Mouse (Mus musculus) intestine, embryonic 16.5 days (tissue): ENCODE data around the gene Gm18596. TPM values are rescaled to one million over a fixed set of nuclear protein-coding genes. Genes with fewer than 3 reads are reported as not detected.
"Not testable (repeated sequence)": the region's sequence is repeated elsewhere in the genome, so short reads cannot be mapped to it uniquely, and the experiment has no call there.

ENCODE experiments used
- ATAC-seq: fragments of 200-750 bp; cut with Nextera tagmentation; 2 replicates; pipeline ENCODE4 v1.8.0; 2017; ENCODE audit warnings: moderate TSS enrichment, moderate library complexity
- H3K27ac ChIP-seq: fragments of 300-500 bp; sonication (generic); 2 replicates; pipeline ENCODE4 v1.5.1; 2014; ENCODE audit warnings: mild to moderate bottlenecking, low read length
- H3K27me3 ChIP-seq: fragments of 300-500 bp; sonication (generic); replicated peaks from 2 replicates; pipeline ENCODE4 v1.6.1; 2014; ENCODE audit warnings: low read length, control low read depth, mixed read lengths; ENCODE audit not compliant: control insufficient read depth, insufficient read depth
- H3K36me3 ChIP-seq: fragments of 300-500 bp; sonication (generic); 2 replicates; pipeline ENCODE4 v1.6.1; 2014; ENCODE audit warnings: low read length, control low read depth; ENCODE audit not compliant: control insufficient read depth, insufficient read depth
- H3K4me1 ChIP-seq: fragments of 300-500 bp; sonication (generic); 2 replicates; pipeline ENCODE4 v1.6.1; 2014; ENCODE audit warnings: low read length, control low read depth, mixed read lengths; ENCODE audit not compliant: control insufficient read depth, insufficient read depth
- H3K4me2 ChIP-seq: fragments of 300-500 bp; sonication (generic); 2 replicates; pipeline ENCODE4 v1.6.1; 2014; ENCODE audit warnings: low read depth, low read length, control low read depth
- H3K4me3 ChIP-seq: fragments of 300-500 bp; sonication (generic); 2 replicates; pipeline ENCODE4 v1.5.1; 2014; ENCODE audit warnings: mild to moderate bottlenecking, low read length
- H3K9ac ChIP-seq: fragments of 300-500 bp; sonication (generic); 2 replicates; pipeline ENCODE4 v1.6.1; 2014; ENCODE audit warnings: low read depth, low read length
- H3K9me3 ChIP-seq: fragments of 300-500 bp; sonication (generic); 2 replicates; pipeline ENCODE4 v1.6.1; 2016; ENCODE audit warnings: low read length, control low read depth; ENCODE audit not compliant: control insufficient read depth
- whole genome bisulfite sequencing: fragments of 180-500 bp; shearing (Covaris S2); extraction: QIAGEN DNeasy Blood & Tissue Kit; methylation state at CpG from one replicate; pipeline ENCODE4 v1.1.7; 2014; 5-methylcytosine and 5-hydroxymethylcytosine counted together
- polyA plus RNA-seq: library from polyadenylated mRNA; unstranded; fragments of >200 nt; fragmentation: Nextera tagmentation; extraction: Ambion mirVana; gene quantifications from 2 replicates; pipeline ENCODE4 v1.2.1, GENCODE M21; 2015

Gene Gm18596
- not detected in 2 replicates for polyA plus RNA-seq

DNA sequence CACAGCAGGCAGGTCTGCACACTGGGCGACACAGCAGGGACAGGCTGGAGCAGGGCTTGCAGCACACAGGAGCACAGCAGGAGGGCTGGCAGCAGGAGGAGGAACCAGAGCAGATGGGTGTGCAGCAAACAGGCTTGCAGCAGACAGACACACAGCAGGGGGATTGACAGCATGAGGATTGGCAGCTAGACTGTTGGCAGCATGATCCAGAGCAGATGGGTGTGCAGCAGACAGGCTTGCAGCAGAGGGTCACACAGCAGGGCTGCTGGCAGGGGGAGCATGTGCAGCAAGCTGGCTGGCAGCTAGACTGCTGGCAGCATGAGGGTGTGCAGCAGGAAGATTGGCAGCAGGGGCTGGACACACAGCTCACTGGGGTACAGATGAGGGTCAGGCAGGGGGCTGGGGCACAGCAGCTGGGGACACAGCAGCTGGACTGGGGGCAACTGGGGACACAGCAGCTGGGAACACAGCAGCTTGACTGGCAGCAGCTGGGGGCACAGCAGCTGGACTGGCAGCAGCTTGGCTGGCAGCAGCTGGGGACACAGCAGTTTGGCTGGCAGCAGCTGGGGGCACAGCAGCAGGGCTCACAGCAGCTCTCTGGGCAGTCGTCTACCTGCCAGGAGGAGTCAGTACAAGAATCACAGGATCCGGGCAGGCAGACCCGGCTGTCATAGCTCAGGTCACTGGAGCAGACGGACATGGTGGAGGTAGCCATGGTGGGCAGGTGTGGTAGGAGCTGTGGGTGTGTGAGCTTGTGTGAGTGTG is at the start of gene Gm18596:
Gene Gm18596 (minus strand): TSS at position 715 of the 765 bp plus-strand sequence.
- H3K27me3 ChIP-seq, H3K9ac ChIP-seq, H3K27ac ChIP-seq, ATAC-seq, H3K4me1 ChIP-seq, H3K4me2 ChIP-seq, H3K9me3 ChIP-seq, H3K4me3 ChIP-seq, H3K36me3 ChIP-seq: not testable (repeated sequence)
- 60% methylated on average over 4 of the region's 5 CpGs for WGBS

DNA sequence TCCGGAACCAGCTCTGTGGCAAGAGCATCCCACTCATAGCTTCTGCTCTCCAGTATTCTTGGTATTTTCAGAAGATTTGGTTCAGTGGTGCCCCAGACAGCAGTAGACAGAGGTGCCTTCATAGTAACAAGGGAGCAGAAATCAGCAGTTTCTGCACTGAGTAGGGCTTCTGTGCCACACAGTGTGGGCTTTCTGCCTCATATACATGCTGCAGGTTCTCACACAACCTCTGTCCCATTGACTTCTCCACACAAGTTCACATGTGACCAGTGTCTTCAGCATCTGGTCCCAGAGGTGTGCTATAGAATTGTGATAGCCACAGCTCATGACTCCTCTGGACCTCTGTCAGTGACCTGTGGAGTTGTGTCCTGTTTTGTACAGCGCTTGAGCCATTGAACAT is 46.2 kb upstream of the Gm18596 start:
- no peaks in the 10 kb centered on the region for H3K27me3 ChIP-seq
- 74% methylated on average over 2 of the region's 2 CpGs for WGBS
- no peak for ATAC-seq

DNA sequence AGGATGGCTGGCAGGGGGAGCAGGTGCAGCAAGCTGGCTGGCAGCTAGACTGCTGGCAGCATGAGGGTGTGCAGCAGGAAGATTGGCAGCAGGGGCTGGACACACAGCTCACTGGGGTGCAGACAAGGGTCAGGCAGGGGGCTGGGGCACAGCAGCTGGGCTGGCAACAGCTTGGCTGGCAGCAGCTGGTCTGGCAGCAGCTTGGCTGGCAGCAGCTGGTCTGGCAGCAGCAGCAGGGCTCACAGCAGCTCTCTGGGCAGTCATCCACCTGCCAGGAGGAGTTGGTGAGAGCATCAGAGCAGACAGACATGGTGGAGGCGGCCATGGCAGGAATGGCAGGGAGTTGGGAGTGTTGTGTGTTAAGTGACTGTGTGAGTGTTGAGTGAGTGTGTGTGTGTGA is 45.4 kb upstream of the Gm18596 start, which contains the start of gene Gm7137:
Gene Gm7137 (minus strand): TSS at position 325 of the 400 bp plus-strand sequence.
- H3K9ac ChIP-seq, ATAC-seq, H3K9me3 ChIP-seq, H3K4me2 ChIP-seq, H3K4me1 ChIP-seq, H3K27me3 ChIP-seq, H3K4me3 ChIP-seq, H3K36me3 ChIP-seq, H3K27ac ChIP-seq: not testable (repeated sequence)
- WGBS: 78% methylated on average over 1 of the region's 1 CpGs

More for the DNA sequence above, 46.2 kb upstream of the Gm18596 start:
- H3K4me3 ChIP-seq: no peak overlapping the region
- H3K9me3 ChIP-seq: no peaks in the 10 kb centered on the region
- H3K4me1 ChIP-seq: no peaks in the 10 kb centered on the region
- H3K27ac ChIP-seq: no peak overlapping the region
- H3K9ac ChIP-seq: no peak overlapping the region
- H3K4me2 ChIP-seq: no peak overlapping the region
- H3K36me3 ChIP-seq: no peaks in the 10 kb centered on the region

DNA sequence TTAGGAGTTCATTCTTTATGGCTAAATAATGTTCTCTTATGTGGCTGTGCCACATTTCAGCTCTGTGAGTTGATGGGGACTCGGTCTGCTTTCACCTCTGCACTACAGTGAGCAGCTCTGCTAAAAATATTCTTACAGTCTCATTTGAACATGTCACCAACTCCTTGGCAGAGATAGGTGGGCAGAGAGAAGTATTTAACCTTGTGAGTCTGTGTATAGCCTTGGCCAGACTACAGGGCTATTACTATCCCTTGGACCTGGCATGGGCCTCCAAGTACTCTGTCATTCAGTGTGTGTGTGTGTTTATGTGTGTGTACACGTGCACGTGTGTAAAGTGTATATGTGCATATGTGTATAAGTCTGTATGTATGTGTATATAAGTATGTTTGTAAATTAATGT is 41.0 kb upstream of the Gm18596 start:
- H3K27me3 ChIP-seq, H3K36me3 ChIP-seq, H3K4me2 ChIP-seq, H3K9ac ChIP-seq, ATAC-seq, H3K27ac ChIP-seq, H3K4me1 ChIP-seq, H3K9me3 ChIP-seq, H3K4me3 ChIP-seq: not testable (repeated sequence)
- WGBS: 94% methylated on average over 1 of the region's 3 CpGs

DNA sequence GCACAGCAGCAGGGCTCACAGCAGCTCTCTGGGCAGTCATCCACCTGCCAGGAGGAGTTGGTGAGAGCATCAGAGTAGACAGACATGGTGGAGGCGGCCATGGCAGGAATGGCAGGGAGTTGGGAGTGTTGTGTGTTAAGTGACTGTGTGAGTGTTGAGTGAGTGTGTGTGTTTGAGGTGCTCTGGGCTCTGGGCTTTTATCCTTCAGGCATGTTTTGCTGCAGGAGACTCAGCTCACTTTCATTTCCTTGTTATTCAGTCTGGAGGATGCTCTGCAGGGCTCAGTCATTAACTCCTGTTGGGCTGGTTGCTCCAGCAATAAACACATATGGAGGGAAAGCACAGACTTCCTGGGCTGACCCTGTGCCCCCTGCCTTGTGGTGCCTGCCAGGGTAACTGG is 40.0 kb upstream of the Gm18596 start, which contains the start of gene Gm3250:
Gene Gm3250 (minus strand): TSS at position 101 of the 400 bp plus-strand sequence.
- H3K4me1 ChIP-seq, ATAC-seq, H3K4me3 ChIP-seq, H3K36me3 ChIP-seq, H3K27me3 ChIP-seq, H3K27ac ChIP-seq, H3K4me2 ChIP-seq, H3K9ac ChIP-seq, H3K9me3 ChIP-seq: not testable (repeated sequence)
- 88% methylated on average over 1 of the region's 1 CpGs for WGBS

DNA sequence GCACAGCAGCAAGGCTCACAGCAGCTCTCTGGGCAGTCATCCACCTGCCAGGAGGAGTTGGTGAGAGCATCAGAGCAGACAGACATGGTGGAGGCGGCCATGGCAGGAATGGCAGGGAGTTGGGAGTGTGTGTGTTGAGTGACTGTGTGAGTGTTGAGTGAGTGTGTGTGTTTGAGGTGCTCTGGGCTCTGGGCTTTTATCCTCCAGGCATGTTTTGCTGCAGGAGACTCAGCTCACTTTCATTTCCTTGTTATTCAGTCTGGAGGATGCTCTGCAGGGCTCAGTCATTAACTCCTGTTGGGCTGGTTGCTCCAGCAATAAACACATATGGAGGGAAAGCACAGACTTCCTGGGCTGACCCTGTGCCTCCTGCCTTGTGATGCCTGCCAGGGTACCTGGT is 34.4 kb upstream of the Gm18596 start, which contains the start of gene Gm7138:
Gene Gm7138 (minus strand): TSS at position 101 of the 400 bp plus-strand sequence.
- H3K9ac ChIP-seq, H3K9me3 ChIP-seq, H3K4me3 ChIP-seq, H3K27me3 ChIP-seq, H3K27ac ChIP-seq, H3K36me3 ChIP-seq, H3K4me1 ChIP-seq, ATAC-seq, H3K4me2 ChIP-seq: not testable (repeated sequence)
- 50% methylated on average over 1 of the region's 1 CpGs for WGBS

DNA sequence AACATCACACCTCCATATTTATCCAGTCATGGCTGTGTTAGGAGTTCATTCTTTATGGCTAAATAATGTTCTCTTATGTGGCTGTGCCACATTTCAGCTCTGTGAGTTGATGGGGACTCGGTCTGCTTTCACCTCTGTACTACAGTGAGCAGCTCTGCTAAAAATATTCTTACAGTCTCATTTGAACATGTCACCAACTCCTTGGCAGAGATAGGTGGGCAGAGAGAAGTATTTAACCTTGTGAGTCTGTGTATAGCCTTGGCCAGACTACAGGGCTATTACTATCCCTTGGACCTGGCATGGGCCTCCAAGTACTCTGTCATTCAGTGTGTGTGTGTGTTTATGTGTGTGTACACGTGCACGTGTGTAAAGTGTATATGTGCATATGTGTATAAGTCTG is 29.7 kb upstream of the Gm18596 start:
- not testable (repeated sequence) for H3K9me3 ChIP-seq, H3K27me3 ChIP-seq, H3K36me3 ChIP-seq, H3K27ac ChIP-seq, H3K4me3 ChIP-seq, H3K9ac ChIP-seq, H3K4me1 ChIP-seq, ATAC-seq, H3K4me2 ChIP-seq
- WGBS: 80% methylated on average over 1 of the region's 3 CpGs

DNA sequence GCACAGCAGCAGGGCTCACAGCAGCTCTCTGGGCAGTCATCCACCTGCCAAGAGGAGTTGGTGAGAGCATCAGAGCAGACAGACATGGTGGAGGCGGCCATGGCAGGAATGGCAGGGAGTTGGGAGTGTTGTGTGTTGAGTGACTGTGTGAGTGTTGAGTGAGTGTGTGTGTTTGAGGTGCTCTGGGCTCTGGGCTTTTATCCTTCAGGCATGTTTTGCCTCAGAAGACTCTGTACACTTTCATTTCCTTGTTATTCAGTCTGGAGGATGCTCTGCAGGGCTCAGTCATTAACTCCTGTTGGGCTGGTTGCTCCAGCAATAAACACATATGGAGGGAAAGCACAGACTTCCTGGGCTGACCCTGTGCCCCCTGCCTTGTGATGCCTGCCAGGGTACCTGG is 28.8 kb upstream of the Gm18596 start, which contains the start of gene Gm3238:
Gene Gm3238 (minus strand): TSS at position 101 of the 400 bp plus-strand sequence.
- H3K9me3 ChIP-seq, H3K27ac ChIP-seq, H3K4me2 ChIP-seq, H3K4me1 ChIP-seq, H3K27me3 ChIP-seq, ATAC-seq, H3K4me3 ChIP-seq, H3K36me3 ChIP-seq, H3K9ac ChIP-seq: not testable (repeated sequence)
- no CpG with 5 or more reads among the region's 1 CpGs for WGBS

DNA sequence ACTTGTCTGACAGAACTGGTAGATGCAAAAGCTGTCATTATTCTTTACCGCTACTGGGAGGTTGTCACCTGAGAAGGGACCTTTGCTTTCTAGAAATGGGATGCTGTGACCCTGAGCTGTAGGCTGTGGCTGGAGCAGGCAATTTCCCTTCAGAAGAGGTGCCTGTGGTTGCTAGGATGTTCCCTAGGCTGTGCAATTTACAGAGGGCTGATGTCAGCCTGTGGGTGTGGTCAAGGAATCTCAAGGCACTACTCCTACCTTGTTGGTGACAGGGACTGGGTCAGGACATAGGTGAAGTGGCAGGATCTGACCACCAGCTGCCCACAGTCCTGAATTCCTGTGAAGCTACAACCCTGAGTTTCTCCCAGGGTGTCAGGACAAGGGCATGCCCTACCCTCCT is 27.3 kb upstream of the Gm18596 start:
- ATAC-seq: no peak
- Histone ChIP-seq H3K9ac (no peak overlapping the region), H3K4me1 (no peaks in the 10 kb centered on the region), H3K27me3 (no peaks in the 10 kb centered on the region), H3K4me3 (no peak overlapping the region), H3K4me2 (no peak overlapping the region), H3K27ac (no peak overlapping the region), H3K9me3 (no peaks in the 10 kb centered on the region), H3K36me3 (no peaks in the 10 kb centered on the region)
- 85% methylated on average over 1 of the region's 1 CpGs for WGBS
